Mouse (Mus musculus) forebrain, embryonic 14.5 days (tissue): Measurements from ENCODE around the gene Vmn1r236. TPM values are rescaled to one million over a fixed set of nuclear protein-coding genes. Genes with fewer than 3 reads are reported as not detected.

Experiments used
- ATAC-seq: fragments of 200-750 bp; cut with Nextera tagmentation; 2 replicates; pipeline ENCODE4 v1.8.0; 2017; ENCODE audit warnings: mild to moderate bottlenecking, moderate library complexity
- DNase-seq: peaks from one replicate; pipeline ENCODE4 v3.0.0-alpha.2; 2015; ENCODE audit warnings: low spot score
- H3K27ac ChIP-seq: fragments of 300-500 bp; sonication (generic); 2 replicates; pipeline ENCODE4 v1.5.1; 2014; ENCODE audit warnings: low read depth, mild to moderate bottlenecking, control low read depth, low read length, moderate library complexity
- H3K27me3 ChIP-seq: fragments of 300-500 bp; sonication (generic); replicated peaks from 2 replicates; pipeline ENCODE4 v1.6.1; 2014; ENCODE audit warnings: low read length, control low read depth, mixed read lengths; ENCODE audit not compliant: control insufficient read depth, insufficient read depth
- H3K36me3 ChIP-seq: fragments of 300-500 bp; sonication (generic); 2 replicates; pipeline ENCODE4 v1.6.1; 2014; ENCODE audit warnings: low read length, control low read depth; ENCODE audit not compliant: control insufficient read depth, insufficient read depth
- H3K4me1 ChIP-seq: fragments of 300-500 bp; sonication (generic); 2 replicates; pipeline ENCODE4 v1.6.1; 2014; ENCODE audit warnings: antibody characterized with exemption, low read length, control low read depth; ENCODE audit not compliant: control insufficient read depth, insufficient read depth
- H3K4me2 ChIP-seq: fragments of 300-500 bp; sonication (generic); 2 replicates; pipeline ENCODE4 v1.6.1; 2014; ENCODE audit warnings: mild to moderate bottlenecking, control low read depth, low read length
- H3K4me3 ChIP-seq: fragments of 300-500 bp; sonication (generic); 2 replicates; pipeline ENCODE4 v1.5.1; 2014; ENCODE audit warnings: low read depth, low read length, control low read depth
- H3K9ac ChIP-seq: fragments of 300-500 bp; sonication (generic); 2 replicates; pipeline ENCODE4 v1.6.1; 2014; ENCODE audit warnings: mild to moderate bottlenecking, low read length, control low read depth, moderate library complexity
- H3K9me3 ChIP-seq: fragments of 300-500 bp; sonication (generic); replicated peaks from 2 replicates; pipeline ENCODE4 v1.6.1; 2016; ENCODE audit warnings: low read length, control low read depth, mixed read lengths; ENCODE audit not compliant: control insufficient read depth
- WGBS: fragments of 180-500 bp; shearing (Covaris S2); extraction: QIAGEN DNeasy Blood & Tissue Kit; methylation state at CpG from one replicate; pipeline ENCODE4 v1.1.7; 2014; 5-methylcytosine and 5-hydroxymethylcytosine counted together
- microRNA-seq: library from miRNA; unstranded; fragments of <30 nt; microRNA quantifications from one replicate; pipeline ENCODE4, GENCODE M21; 2016
- polyA plus RNA-seq: library from polyadenylated mRNA; unstranded; fragments of >200 nt; fragmentation: Nextera tagmentation; extraction: Ambion mirVana; gene quantifications from 2 replicates; pipeline ENCODE4 v1.2.1, GENCODE M21; 2014

Vmn1r236 gene
- polyA plus RNA-seq, result not detected in 2 replicates

- no peaks in the 10 kb centered on the region for H3K36me3 ChIP-seq
- no peak within 1 kb of the TSS for H3K9ac ChIP-seq
- DNase-seq (no peak), ATAC-seq (no peak)
- no peak within 1 kb of the TSS for H3K4me2 ChIP-seq
- 77% methylated on average over 3 of the region's 3 CpGs for WGBS
- H3K4me3 ChIP-seq, result no peak within 1 kb of the TSS
- no peaks in the 10 kb centered on the region for H3K27me3 ChIP-seq
- no peaks in the 10 kb centered on the region for H3K4me1 ChIP-seq
- H3K27ac ChIP-seq, result no peak within 1 kb of the TSS
- H3K9me3 ChIP-seq, result no peaks in the 10 kb centered on the region
Measured at GRCm38 (mm10) chr17:21282642-21283041, at the start of gene Vmn1r236. Gene Vmn1r236 (plus strand): TSS chr17:21282942.

- H3K4me2 ChIP-seq, result no peak within 1 kb of the TSS
- no peak for ATAC-seq
- no peaks in the 10 kb centered on the region for H3K27me3 ChIP-seq
- no peak within 1 kb of the TSS for H3K9ac ChIP-seq
- no peaks in the 10 kb centered on the region for H3K36me3 ChIP-seq
- H3K4me3 ChIP-seq, result no peak within 1 kb of the TSS
- no peak for DNase-seq
- H3K4me1 ChIP-seq, result no peaks in the 10 kb centered on the region
- H3K9me3 ChIP-seq, result 0 out of 2 replicates have a peak, but pooled peaks cover 2% of the 10 kb centered on the region
- no peak within 1 kb of the TSS for H3K27ac ChIP-seq
Measured at GRCm38 (mm10) chr17:21256111-21256510, 26.6 kb upstream of the Vmn1r236 start, which contains the start of gene Vmn1r235. Gene Vmn1r235 (plus strand): TSS chr17:21256411.

- peak; percentile 55 for DNase-seq
- no peak overlapping the region for H3K9ac ChIP-seq
- H3K36me3 ChIP-seq, result no peaks in the 10 kb centered on the region
- no peak overlapping the region for H3K4me3 ChIP-seq
- no peak; the same call in 1 of the 2 replicates for ATAC-seq
- H3K9me3 ChIP-seq, result no peaks in the 10 kb centered on the region
- H3K27ac ChIP-seq, result no peak overlapping the region
- WGBS, result 16% methylated on average over 4 of the region's 4 CpGs
- no peak overlapping the region for H3K4me2 ChIP-seq
- H3K4me1 ChIP-seq, result no peaks in the 10 kb centered on the region
- no peaks in the 10 kb centered on the region for H3K27me3 ChIP-seq
Measured at GRCm38 (mm10) chr17:21272103-21272502, 10.6 kb upstream of the Vmn1r236 start.

- no peak for ATAC-seq
- H3K36me3 ChIP-seq, result no peaks in the 10 kb centered on the region
Measured at GRCm38 (mm10) chr17:21284395-21284794, 1.7 kb downstream of the Vmn1r236 start.

GRCm38 (mm10) chr17:21289695-21290094 lies 7.0 kb downstream of the Vmn1r236 start:
- H3K4me3 ChIP-seq, result no peak overlapping the region
- no peaks in the 10 kb centered on the region for H3K36me3 ChIP-seq
- no peak overlapping the region for H3K27ac ChIP-seq
- DNase-seq, result no peak
- no peak overlapping the region for H3K4me2 ChIP-seq
- no peaks in the 10 kb centered on the region for H3K27me3 ChIP-seq
- no peak overlapping the region for H3K9ac ChIP-seq
- 0 out of 2 replicates have a peak, but pooled peaks cover 2% of the 10 kb centered on the region for H3K9me3 ChIP-seq
- no peaks in the 10 kb centered on the region for H3K4me1 ChIP-seq
- ATAC-seq, result no peak

More at GRCm38 (mm10) chr17:21284395-21284794, 1.7 kb downstream of the Vmn1r236 start:
- Histone ChIP-seq H3K4me2 (no peak overlapping the region), H3K4me3 (no peak overlapping the region), H3K27ac (no peak overlapping the region), H3K4me1 (no peaks in the 10 kb centered on the region), H3K9me3 (no peaks in the 10 kb centered on the region), H3K9ac (no peak overlapping the region), H3K27me3 (no peaks in the 10 kb centered on the region)
- DNase-seq, result no peak

- H3K27me3 ChIP-seq, result no peaks in the 10 kb centered on the region
- ATAC-seq (no peak), DNase-seq (no peak)
- H3K4me2 ChIP-seq, result no peak within 1 kb of the TSS
- H3K4me3 ChIP-seq, result no peak within 1 kb of the TSS
- no peaks in the 10 kb centered on the region for H3K9me3 ChIP-seq
- H3K36me3 ChIP-seq, result no peaks in the 10 kb centered on the region
- H3K4me1 ChIP-seq, result no peaks in the 10 kb centered on the region
- no peak within 1 kb of the TSS for H3K27ac ChIP-seq
- H3K9ac ChIP-seq, result no peak within 1 kb of the TSS
Measured at GRCm38 (mm10) chr17:21311565-21311964, 28.8 kb downstream of the Vmn1r236 start, which contains the start of gene Vmn1r237. Gene Vmn1r237 (plus strand): TSS chr17:21311865.

Small RNAs within 50 kb of the gene (microRNA-seq; reads per million reads assigned to microRNA genes)
- gene Gm26384, result not detected

Other genes starting within 250 kb of the Vmn1r236 start
- not detected in 2 replicates for gene Vmn1r234, start 56.9 kb upstream of the Vmn1r236 start, polyA plus RNA-seq
- gene Vmn1r235, start 26.5 kb upstream of the Vmn1r236 start, polyA plus RNA-seq, result not detected in 2 replicates
- gene Vmn1r237, start 28.9 kb downstream of the Vmn1r236 start, polyA plus RNA-seq, result not detected in 2 replicates
- 4.6 and 6.1 TPM in 2 replicates for gene Zfp677, start 100.8 kb downstream of the Vmn1r236 start, polyA plus RNA-seq
- gene Zfp54, start 140.3 kb downstream of the Vmn1r236 start, polyA plus RNA-seq, result 6.0 and 7.3 TPM in 2 replicates
- 14.4 and 16.0 TPM in 2 replicates for gene Zfp51, start 167.4 kb downstream of the Vmn1r236 start, polyA plus RNA-seq
- 9.3 and 11.6 TPM in 2 replicates for gene Zfp53, start 206.1 kb downstream of the Vmn1r236 start, polyA plus RNA-seq